Mouse (Mus musculus) skeletal muscle tissue, adult 2 months (tissue): ENCODE data around the gene Pold4.
A peak's percentile ranks its signal among the peaks of the same experiment; 100 is the strongest.
"Not testable (repeated sequence)": the region's sequence is repeated elsewhere in the genome, so short reads cannot be mapped to it uniquely, and the experiment has no call there.

ENCODE experiments used
- DNase-seq: peaks from one replicate; pipeline ENCODE4 v3.0.0-alpha.2; 2012; ENCODE audit warnings: low read depth, low spot score

Gene Pold4

DNA sequence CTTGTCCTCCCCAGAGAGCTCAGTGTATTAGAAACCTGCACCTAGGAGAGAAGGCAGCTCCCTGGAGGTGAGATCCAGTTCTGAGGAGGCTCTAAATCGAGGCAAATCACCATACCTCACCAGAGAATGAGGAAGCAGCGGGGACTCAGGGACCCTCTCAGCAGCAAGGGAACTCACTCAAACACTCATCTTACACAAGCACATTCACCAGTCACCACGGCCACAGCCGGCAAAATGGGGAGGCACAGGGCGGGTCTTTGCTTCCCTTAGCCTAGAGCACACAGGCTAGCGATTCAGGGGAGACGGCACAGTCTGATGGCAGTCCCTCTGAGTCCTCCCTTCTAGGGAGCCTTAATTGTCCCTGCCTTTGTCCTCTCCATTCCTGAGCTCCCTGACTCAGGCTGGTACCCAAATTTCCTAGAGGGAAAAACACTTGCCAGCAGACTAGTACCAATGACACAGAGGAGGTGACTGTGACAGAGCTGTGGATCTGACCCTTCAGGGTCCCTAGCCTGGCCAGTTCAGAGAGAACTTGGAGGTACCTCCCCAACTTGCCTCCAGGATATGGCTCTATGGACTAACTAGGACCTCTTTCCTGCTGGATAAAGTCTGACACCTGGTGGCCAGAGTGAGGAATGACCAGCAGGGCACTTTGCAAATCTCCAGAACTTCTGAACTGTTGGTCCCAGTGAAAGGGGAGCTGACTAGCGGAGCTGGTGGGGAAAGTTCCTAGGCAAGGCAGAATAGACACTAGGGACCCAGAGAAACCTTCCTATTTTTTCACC lies 3.6 kb upstream of the Pold4 start:
- DNase-seq: peak; percentile 79

DNA sequence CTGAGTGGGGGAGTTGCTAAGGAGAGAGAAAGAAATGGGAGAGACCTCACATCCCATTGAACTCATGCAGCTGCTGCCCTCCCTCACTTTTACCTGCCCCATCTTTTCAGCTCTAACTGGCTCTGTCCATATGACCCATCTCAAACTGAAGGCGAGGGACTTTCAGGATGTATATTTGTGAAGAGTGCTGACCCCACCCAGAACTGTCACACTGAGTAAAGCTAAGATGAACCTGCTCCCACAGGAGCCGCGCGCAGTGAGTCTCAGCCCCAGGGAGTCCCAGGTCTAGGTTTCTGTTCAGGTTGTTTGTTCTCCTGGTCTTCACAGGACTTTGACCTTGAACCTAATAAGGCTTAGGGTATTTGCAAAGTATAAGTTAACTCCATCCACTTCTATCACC lies 2.8 kb upstream of the Pold4 start:
- no peak for DNase-seq

DNA sequence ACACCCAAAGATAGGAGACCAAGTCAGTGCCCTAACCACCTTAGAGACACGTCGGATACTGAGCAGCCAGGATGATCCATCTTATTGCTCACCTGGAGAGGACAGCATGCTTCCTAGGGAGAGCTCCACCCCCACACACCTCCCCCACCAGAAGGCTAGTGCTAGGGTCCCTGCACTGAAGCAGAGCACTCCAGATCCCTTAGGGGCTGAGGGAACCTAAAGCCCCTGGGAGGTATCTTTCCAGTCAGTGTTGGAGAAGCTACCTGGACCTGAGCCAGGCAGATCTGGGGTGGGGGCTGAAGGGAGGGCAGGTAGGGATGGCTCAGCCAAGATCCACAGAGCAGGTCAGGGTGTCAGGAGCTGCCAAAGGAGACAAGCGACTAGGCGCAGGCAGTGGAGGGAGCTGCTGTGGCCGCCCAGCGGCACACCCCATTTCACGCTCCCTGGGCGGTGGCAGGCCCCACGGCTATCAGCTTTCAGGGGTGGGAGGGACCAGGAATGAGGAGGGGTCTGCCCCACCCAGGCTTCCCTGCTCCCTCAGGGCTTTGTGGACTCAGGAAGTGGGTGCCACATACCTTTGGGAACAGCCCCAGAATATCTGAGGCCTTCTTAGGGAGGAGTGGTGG lies 2.1 kb upstream of the Pold4 start:
- DNase-seq: no peak

DNA sequence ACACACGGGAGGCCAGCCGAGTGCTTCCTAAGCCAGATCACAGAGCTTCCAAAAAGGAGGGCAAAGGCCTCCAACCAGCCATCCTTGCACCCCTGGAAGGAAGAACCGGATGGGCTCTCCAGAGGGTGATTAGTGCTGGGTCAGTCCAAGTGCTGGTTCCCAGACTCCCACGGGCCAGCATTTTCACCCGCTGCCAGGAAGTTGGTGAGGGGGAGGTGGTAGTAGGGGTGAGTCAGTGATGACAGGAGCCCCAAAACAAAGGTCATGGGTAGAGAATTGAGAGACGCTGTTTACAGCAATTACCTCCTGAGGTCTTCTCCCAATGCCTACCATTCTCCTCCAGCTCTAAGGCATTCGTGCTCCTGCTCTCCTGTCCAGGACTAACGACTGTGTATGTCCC lies 1.3 kb upstream of the Pold4 start:
- no peak for DNase-seq

DNA sequence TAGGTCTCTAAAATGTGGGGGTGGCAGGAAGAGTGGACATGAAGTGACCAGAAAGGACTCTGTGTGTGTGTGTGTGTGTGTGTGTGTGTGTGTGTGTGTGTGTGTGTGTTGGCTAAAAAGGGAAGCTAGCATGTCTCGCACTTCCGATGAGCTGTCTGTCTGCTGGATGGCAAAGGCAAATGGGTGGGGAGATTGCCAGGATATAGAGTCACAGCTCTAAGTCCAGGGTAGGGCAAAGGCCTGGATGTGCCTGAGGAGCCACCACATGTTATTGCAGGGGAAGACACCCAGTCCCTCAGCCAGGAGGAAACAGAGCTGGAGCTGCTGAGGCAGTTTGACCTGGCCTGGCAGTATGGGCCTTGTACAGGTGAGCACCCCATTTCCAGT lies 480 bp downstream of the Pold4 start:
- peak; percentile 87 for DNase-seq

DNA sequence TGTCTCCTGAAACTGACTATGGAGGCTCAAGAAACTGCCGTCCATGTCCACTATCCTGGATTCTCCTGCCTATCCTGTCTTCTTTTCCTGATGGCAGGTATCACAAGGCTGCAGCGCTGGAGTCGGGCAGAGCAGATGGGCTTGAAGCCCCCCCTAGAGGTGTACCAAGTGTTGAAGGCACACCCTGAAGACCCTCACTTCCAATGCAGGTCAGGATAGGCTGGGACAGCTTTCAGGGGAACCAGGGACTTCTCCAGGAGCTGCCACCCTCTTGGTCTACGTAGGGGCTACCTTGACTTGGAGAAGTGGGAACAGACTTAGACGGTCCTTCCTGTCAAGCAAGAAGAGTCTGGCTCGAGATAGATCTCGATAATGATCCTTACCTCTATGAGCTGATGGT lies 952 bp downstream of the Pold4 start:
- no peak for DNase-seq

DNA sequence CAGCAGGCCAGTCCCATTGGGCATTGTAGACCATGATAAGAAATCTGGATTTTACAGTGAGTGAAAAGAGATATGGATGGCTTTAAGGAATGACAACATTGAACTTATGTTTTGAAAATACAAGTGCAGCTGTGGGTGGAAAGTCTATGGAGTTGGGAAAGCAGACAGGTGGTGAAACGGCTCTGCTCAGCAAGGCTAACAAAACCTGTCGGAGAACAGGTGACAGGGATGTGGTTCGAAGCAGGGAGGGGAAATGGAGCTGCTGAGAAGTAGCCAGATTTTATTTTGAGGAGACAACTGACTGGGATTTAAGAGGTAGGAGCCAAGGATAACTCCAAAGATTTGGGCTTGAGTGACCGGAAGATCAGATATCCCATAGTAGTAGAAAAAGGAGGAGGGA lies 2.8 kb downstream of the Pold4 start:
- DNase-seq: no peak

DNA sequence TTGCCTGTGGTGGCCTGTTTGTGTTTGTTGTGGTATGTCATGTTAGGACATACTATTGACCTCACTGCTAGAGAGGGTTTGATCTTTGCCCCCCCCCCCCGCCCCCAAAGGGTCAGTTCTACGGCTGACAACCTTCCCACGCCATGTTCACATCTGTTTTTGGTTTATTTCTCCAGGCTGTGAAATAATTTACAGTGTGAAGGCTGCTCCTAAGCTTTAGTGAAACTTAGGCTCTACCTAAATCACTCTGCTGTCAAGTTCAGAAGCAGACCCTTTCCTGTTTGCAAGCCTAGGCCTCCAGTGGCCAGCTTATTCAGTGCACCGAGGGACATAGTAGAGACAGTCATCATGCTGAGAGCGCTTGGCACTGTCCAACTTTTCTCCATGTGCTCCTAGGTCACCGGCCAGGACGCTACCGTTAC lies 8.6 kb downstream of the Pold4 start:
- no peak for DNase-seq

DNA sequence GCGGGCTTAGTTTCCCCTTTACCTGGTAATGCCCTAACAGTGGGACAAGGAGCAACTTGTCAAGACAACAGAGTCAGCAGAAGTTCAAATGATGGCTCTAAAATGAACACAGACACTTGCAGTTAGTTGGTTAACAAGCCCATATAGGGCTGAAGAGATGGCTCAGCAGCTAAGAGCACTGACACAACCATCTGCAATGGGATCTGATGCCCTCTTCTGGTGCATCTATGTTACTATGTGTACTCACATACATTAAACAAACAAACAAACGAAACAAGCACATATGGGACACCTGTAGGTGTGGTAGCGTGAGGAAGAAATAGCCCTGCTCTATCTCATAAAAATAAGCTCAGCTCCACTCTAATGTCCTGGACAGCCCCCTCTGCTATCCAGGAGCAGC lies 10.7 kb downstream of the Pold4 start:
- DNase-seq: no peak

DNA sequence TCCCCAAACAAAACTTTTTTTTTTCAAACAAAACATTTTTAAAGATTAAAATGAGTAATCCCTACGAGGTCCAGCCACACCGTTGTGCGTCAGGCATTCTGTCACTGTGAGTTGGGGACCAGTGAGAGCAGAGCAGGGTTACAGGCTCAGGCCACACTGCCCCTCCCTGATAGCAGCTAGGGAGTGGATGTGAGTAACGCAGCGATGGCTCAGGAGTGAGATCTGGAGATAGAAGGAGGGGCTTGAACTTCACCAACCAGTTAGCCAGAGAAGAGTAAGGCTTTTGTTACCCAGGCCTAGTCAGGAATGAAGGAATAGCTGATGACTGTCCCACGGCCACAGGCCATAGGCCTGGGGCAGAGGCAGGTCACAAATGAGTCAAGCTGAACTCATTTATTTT lies 13.1 kb downstream of the Pold4 start:
- no peak for DNase-seq

DNA sequence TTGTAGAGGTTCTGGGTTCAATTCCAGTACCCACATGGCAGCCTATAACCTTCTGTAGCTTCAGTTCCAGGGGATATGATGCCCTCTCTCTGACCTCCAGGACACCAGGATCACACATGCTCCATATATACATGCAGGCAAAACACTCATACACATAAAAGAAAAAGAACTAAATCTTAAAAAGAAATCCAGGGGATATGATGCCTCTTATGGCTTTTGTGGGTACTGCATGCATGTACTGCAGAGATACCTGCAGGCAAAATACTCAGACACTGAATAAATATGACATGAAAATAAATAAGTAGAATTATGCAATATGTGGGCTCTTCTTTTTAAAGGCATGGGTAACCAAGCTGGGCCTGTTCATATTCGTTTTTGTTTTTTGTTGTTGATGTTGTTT lies 15.3 kb downstream of the Pold4 start:
- DNase-seq: no peak

DNA sequence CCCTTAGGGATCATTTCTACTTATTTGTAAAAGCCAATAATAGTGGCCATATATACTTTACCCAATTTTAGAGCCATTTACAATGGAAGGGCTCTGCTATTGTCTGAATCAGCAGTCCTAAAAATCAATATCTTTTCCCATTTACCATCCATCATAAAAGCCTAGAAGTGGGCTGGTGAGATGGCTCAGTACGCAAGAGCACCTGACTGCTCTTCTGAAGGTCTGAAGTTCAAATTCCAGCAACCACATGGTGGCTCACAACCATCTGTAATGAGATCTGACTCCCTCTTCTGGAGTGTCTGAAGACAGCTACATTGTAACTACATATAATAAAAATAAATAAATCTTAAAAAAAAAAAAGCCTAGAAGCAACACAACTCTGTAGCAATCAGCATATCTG lies 17.0 kb downstream of the Pold4 start:
- not testable (repeated sequence) for DNase-seq

DNA sequence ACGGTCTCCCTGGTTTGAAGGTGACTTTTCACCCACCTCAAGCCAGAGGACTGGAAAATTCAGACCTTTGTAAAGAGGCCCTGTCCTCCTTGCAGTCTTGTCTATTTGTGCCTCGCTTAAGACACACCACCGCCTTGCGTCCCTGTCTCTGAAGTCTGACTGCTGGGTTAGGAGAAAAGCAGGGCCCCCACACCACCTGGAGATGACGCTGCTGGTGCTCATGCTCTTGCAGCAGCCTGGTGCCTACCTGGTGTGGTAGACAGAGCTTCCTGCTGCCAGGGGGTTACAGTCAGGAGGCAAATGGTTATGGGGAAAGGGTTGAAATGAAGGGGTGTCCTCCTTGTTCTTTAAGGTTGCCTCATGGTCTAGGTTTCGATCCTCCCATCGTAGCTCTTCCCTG lies 22.5 kb downstream of the Pold4 start:
- no peak for DNase-seq

DNA sequence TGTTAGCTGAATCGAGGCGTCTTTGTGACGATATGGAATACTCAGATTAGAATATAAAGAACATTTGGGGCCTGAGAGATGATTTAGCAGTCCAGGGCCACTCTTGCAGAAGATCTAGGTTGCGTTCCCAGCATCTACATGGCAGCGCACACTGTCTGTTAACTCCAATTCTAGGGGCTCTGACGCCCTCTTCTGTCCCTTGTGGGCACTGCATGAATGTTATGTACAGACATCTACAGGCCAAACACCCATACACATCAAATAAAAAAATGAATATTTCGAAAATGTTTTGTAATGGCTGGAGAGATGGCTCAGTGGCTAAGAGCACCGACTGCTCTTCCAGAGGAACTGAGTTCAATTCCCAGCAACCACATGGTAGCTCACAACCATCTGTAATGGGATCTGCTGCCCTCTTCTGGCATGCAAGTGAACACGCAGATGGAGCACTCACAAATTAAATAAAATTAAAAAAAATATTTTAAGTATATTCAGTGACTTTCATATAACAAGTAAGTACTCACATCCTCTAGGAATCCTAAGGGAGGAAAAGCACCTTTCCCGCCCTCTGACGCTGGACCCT lies 24.0 kb downstream of the Pold4 start:
- DNase-seq: no peak

DNA sequence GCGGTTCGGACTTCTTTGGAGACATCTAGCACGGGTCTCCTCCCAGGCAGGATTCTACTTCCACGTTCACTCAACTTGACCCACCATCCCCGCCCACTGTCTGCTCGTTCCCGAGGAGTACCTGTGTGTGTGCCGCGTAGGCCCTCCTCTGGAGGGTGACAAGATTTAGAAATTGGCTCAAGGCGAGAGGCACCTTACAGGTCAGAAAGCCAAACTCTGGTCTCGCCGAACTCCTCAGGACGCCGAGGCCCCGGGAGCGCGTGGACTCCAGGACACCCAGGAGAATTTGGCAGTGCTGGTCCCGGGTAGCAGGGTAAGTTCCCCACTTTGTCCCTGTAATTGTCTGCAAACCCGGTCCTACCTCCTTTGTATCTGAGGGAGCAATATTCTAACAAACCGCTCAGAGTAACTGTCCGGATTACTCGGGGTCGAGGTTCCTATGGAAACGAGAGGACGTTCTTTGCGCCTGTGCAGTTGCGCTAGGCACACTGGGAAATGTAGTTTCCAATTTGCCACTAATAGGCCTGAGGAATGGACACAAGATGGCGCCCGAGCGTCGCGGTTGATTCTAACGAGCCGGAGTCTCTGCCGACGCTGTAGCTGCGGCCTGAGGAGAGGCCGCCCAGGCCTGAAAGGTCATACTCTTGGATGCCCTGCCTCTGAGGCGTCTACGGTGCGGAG lies 25.7 kb downstream of the Pold4 start:
- DNase-seq: peak; percentile 94

DNA sequence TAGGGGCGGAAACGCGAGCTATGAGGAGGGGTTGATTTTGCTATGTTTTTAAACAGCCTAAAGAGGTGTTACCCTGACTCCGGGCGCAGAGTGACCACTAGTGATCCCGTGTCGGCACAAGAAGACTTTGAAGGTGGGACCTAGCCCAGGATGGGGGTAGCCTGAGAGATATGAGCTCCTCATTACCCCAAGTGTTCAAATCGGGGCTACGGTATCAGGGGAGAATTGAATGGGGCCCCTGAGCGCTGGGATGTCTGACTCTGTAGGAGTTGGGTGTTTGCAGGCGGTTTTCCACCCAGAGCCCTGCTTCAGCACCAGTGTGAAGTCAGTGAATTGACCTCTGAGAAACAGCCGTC lies 26.2 kb downstream of the Pold4 start:
- DNase-seq: no peak

DNA sequence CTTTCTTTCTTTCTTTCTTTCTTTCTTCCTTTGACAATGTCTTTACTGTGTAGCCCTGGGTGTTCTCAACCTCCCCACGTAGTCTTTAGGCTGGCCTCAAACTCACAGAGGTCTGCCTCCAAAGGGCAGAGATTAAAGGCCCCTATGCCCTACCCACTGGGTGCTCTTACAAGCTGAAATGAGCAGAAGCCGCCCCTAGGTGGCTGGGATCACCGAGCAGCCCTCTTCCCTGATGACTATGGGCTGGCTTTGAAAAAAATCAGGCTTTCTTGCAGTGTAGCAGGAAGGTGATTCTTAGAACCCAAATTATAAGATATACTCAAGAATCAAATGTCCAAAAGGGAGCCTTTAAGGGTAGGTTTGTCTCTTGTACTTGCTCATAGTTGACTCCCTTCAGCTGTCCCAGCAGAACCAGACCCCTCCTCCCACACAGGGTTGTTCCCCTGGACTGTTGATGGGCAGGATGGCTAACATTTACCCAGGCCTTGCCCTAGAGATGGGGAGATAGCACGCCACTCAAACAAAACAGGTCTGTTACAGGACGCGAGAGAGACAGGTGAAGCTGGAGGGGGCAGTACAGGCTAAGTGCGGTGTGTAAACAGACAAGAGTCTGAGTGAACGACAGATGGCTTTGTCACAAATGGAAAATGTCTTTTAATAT lies 29.5 kb downstream of the Pold4 start:
- DNase-seq: no peak

DNA sequence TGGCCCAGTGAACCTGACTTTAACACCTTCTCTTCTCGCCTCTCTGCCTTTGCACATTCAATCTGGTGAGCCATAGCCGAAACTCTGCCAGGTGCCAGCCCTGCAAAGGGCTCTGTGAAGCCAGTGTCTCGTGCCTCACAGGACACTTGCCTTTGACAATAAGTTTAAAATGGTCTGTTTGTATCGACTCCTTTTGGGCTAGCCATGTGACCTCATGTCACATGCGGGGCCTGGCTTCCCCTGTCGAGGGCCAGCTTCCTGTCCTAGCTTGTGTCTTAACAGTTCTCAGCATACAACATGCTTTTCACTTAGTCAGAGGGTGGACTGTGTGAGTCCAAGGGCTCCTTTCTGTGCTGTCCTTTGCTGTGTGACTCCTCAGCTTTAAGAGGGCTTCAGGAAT lies 31.1 kb downstream of the Pold4 start:
- DNase-seq: no peak

DNA sequence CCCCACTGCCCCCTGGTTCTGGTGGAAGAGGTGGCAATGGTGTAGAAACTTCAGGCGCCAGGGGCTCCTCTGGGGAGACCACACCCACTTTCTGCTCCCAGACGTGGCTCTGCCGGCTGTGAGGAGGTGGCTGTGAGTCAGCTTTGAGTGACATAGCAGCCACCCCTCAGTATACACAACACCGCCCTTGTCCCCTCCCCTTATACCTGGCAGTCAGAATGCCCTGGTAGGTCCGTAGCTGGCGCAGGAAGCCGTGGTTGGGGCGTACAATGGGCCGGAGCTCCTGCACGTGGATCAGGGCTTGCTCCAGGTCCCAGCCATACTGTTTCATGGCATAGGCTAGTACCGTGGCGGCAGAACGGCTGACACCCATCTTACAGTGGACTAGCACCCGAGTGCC lies 32.0 kb downstream of the Pold4 start:
- DNase-seq: no peak

DNA sequence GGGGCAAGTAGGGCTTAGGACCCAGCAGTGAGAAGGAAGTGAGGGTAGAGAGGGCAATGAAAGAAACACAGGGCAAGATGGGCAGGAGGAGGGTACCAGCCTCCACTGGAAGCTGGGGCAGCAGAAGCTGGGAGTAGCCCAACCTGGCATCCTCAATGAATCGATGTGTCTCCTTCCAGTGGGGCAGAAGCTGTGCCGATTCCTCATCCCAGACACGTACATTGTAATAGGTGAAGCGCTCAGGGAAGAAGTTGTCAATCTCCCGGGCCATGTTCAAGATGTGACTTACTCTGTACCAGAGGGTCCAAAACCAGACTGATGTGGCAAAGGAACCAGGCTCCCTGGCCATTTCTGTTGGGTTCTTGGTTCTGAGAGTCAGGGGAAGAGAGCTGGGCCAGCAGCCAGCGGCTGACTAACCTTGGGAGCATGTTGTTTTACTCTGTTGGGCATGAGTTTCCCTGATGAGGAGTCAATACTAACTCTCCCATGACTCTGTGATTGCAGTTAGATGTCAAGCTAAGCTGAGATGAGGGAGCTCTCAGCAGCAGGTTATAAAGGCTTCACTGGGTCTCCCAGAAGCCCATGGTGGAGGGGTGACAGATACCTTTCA lies 32.6 kb downstream of the Pold4 start:
- DNase-seq: no peak

DNA sequence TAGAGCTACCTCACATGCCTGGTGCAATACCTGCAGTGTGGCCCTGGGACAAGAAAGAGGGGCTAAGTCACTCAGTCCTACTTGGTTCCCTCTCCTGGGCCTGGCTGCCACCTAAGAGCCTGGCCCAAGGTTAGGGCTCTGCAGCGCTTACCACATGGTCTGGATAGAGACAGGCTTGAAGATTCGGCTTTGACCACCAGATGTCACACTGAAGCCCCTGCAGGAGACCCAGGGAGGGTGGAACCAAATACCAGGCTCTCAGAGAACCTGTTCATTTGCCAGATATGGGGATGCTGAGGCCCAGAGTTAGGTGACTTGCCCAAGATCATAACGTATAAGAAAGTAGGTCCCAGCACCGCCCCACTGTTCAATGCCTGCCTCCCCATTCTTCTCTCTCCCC lies 34.3 kb downstream of the Pold4 start:
- no peak for DNase-seq
